Mouse (Mus musculus) heart, postnatal 10 days (tissue): ENCODE data around the gene Abcg8. TPM values are rescaled to one million over a fixed set of nuclear protein-coding genes. Genes with fewer than 3 reads are reported as not detected.

ENCODE experiments used
- DNase-seq, 2 experiments: peaks; one replicate each; pipeline ENCODE4 v3.0.0; 2021
- intact Hi-C: fragments of 180-260 bp; cut with DNase I; formaldehyde crosslinking; loops from one replicate; pipeline ENCODE4 v1.15.1; 2025
- total RNA-seq, 2 experiments: library from RNA; stranded (reverse); gene quantifications; 2 replicates each; pipeline ENCODE4 v1.2.3; 2021

Gene Abcg8
- total RNA-seq, 2 experiments from 2014 or later: not detected

- DNase-seq: no peak
- intact Hi-C loops: no loop called here
Observed at GRCm38 (mm10) chr17:84657782-84658181, 18.3 kb upstream of the Abcg8 start.

GRCm38 (mm10) chr17:84658195-84658594 is 17.9 kb upstream of the Abcg8 start:
- DNase-seq: no peak
- intact Hi-C loops: no loop called here

- no peak for DNase-seq
- intact Hi-C loops: no loop called here
Observed at GRCm38 (mm10) chr17:84658951-84659350, 17.2 kb upstream of the Abcg8 start.

GRCm38 (mm10) chr17:84665053-84665452 is 11.0 kb upstream of the Abcg8 start:
- DNase-seq: no peak
- intact Hi-C loops: no loop called here

- intact Hi-C loops: no loop called here
- no peak for DNase-seq
Observed at GRCm38 (mm10) chr17:84665691-84666090, 10.4 kb upstream of the Abcg8 start.

- intact Hi-C loops: no loop called here
- DNase-seq: no peak
Observed at GRCm38 (mm10) chr17:84667848-84668247, 8.3 kb upstream of the Abcg8 start.

- intact Hi-C loops: no loop called here
- DNase-seq: no peak
Observed at GRCm38 (mm10) chr17:84672376-84673369, 3.4 kb upstream of the Abcg8 start.

GRCm38 (mm10) chr17:84674048-84674447 is 2.1 kb upstream of the Abcg8 start:
- intact Hi-C loops: no loop called here

GRCm38 (mm10) chr17:84675204-84675603 is 898 bp upstream of the Abcg8 start:
- intact Hi-C loops: no loop called here
- no peak for DNase-seq

More at GRCm38 (mm10) chr17:84674048-84674447, 2.1 kb upstream of the Abcg8 start:
- no peak for DNase-seq

- no peak for DNase-seq
- intact Hi-C loops: no loop called here
Observed at GRCm38 (mm10) chr17:84677595-84677994, 1.5 kb downstream of the Abcg8 start.

- intact Hi-C loops: no loop called here
- no peak for DNase-seq
Observed at GRCm38 (mm10) chr17:84681670-84682069, 5.6 kb downstream of the Abcg8 start.

GRCm38 (mm10) chr17:84682734-84683717 is 6.9 kb downstream of the Abcg8 start, which contains the start of gene Abcg5:
TSS of gene Abcg5 (minus strand) at chr17:84683011.
- intact Hi-C loops: no loop called here
- DNase-seq: no peak

- intact Hi-C loops: no loop called here
- no peak for DNase-seq
Observed at GRCm38 (mm10) chr17:84684284-84684683, 8.2 kb downstream of the Abcg8 start.

- no peak for DNase-seq
- intact Hi-C loops: no loop called here
Observed at GRCm38 (mm10) chr17:84685286-84685685, 9.2 kb downstream of the Abcg8 start.

- intact Hi-C loops: no loop called here
- no peak for DNase-seq
Observed at GRCm38 (mm10) chr17:84687994-84688393, 11.9 kb downstream of the Abcg8 start.

GRCm38 (mm10) chr17:84688834-84689233 is 12.7 kb downstream of the Abcg8 start:
- DNase-seq: no peak
- intact Hi-C loops: no loop called here

- DNase-seq: no peak
- intact Hi-C loops: no loop called here
Observed at GRCm38 (mm10) chr17:84689316-84689715, 13.2 kb downstream of the Abcg8 start.

- intact Hi-C loops: no loop called here
- DNase-seq: no peak
Observed at GRCm38 (mm10) chr17:84690111-84690510, 14.0 kb downstream of the Abcg8 start.

GRCm38 (mm10) chr17:84693741-84694140 is 17.6 kb downstream of the Abcg8 start:
- no peak for DNase-seq
- intact Hi-C loops: no loop called here

- intact Hi-C loops: no loop called here
- DNase-seq: no peak
Observed at GRCm38 (mm10) chr17:84696537-84696936, 20.4 kb downstream of the Abcg8 start.

- intact Hi-C loops: no loop called here
Observed at GRCm38 (mm10) chr17:84698727-84699126, 22.6 kb downstream of the Abcg8 start.

More at GRCm38 (mm10) chr17:84698727-84699126, 22.6 kb downstream of the Abcg8 start:
- peak; percentile 65 to 72 for DNase-seq
